Mouse (Mus musculus) Muller cell, postnatal 12 days (primary cell): Measurements from ENCODE around the gene Utp15.
A peak's percentile ranks its signal among the peaks of the same experiment; 100 is the strongest.

Source experiments
- DNase-seq: peaks from one replicate; pipeline ENCODE4 v3.0.0-alpha.2; 2015; ENCODE audit errors: inconsistent ontology term

Gene Utp15

GRCm38 (mm10) chr13:98262636-98263457, at the start of gene Utp15, which contains the start of gene Ankra2:
Utp15 (minus strand) TSS chr13:98263041.
Ankra2 (plus strand) TSS chr13:98263074.
- peak; percentile 99 for DNase-seq

DNA sequence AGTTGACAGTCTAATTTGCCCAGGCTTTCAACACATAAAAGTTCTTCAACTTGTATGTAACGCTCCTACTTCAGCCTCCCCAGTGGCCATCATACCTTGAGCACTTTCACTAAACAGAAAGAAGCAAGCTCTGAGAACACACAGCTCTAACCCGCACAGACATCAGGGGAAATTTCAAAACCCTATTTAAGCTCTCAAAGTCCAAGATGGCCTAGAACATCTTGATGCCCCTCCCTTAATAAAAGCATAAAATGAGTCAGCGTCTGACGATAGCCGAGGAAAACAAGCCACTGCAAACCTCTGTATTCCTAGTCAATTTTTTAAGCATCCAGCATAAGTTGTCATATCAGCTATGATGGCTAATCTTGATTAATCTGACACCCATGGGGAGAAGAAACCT, 48.8 kb upstream of the Utp15 start:
- no peak for DNase-seq

- no peak for DNase-seq
Measured at GRCm38 (mm10) chr13:98308724-98309123, 45.9 kb upstream of the Utp15 start.

- DNase-seq: no peak
Measured at GRCm38 (mm10) chr13:98308004-98308403, 45.2 kb upstream of the Utp15 start.

DNA sequence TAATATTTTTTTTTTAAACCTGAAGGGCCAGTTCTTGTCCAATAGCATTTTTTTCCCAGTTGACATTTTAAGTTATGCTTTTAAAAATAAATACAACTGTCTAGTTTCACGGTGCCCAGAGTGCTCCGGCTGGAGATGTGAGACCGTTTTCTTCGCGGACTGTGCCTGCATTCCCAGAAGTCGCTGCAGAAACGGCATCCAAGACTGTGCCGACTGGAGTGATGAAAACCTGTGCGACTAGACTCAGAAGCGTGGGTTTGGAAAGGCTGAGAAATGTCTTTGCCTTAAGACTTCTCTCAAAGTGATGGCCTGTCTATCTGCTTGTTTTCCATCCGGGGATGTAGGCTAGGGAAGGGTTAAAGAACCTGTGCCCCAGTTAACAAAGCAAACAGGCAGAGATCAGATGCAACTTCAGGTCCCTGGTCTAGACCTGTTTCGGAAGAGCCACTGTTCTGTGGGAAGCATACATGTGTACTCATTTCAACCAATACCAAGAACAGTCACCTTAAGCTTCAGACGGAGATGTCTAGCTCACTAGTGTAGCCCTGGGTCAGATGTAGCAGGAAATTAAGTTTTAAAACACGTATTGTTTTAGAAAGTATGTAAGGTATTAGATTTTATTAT, 44.1 kb upstream of the Utp15 start:
- DNase-seq: no peak

GRCm38 (mm10) chr13:98306393-98306792, 43.6 kb upstream of the Utp15 start:
- no peak for DNase-seq

- no peak for DNase-seq
Measured at GRCm38 (mm10) chr13:98305257-98305656, 42.4 kb upstream of the Utp15 start.

DNA sequence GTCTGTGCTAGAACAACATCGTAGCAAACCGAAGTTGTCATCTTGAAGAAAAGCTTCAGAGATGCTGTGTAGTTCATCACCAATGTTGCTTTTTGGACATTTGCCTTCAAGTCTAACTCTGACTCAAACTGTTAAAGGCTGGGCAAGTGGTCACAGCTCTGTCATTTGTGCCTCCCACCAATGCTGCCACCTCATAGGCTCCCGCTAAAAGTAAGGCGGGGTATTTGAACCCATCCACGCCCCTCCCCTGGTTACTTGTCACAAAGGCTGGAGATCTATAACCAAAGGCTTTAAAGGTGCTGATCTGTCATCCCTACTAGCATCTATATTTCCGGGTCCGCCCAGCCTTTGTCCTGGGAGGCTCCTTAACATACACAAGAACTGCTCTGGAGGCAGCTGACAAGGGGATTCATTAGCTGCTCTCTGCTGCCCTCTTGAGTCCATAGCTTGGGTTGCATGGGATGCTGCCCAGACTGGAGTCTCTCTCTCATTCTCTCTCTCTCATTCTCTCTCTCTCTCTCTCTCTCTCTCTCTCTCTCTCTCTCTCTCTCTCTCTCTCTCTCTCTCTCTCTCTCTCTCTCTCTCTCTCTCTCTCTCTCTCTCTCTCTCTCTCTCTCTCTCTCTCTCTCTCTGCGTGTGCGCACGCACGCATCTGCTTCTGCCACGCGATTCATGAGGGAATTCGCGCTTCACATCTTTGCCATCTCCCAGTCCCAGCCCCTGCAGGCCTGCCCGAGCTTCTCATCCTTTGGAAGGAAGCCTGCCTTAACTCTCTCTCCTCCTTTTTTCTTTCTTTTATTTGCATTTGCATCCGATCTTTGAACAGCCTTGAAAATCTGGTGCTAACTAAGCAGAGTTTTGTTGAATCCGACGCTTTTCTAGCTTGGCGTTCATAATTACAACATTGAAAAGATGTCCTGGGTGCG, 36.3 kb upstream of the Utp15 start:
- DNase-seq: peak; percentile 77

DNA sequence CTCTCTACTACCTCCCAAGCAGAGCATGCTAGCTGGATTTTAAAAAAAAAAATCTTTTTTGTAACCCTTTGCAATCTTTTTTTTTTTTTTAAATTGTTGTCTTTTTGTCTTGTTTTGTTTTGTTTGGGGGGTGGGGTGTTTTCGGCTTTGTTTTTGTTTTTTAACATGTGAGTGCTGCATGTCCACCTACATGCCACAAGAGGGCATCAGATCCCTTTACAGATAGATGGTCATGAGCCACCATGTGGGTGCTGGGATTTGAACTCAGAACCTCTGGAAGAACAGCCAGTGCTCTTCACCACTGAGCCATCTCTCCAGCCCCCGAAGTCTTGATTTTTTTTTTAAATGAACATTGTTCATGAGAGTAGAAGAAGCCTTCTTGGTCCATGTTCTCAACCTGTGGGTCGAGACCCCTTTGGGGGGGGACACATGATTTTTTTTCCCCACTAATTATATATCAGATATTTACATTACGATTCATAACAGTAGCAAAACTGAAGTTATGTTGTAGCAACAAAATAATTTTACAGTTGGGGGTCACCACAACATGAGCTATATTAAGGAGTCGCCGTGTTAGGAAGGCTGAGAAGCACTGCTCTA, 35.1 kb upstream of the Utp15 start:
- DNase-seq: no peak

DNA sequence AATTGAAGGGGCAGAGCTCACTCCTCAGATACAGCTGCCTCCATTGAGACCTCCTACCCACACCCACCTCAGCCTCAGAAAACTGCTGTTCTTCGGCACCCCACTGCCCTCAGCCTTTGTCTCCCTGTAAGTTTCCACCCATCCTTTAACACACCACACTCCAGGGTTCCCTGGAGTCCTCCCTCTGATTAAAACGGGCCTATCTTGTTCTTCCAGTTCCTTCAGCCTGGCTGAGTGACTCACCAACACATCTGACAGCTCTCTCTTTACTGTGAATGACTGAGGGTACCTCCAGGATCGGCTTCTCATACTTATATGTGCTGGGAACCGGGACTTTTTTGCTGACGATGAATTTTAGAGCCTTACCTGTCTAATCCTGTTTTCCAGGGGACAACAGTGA, 33.2 kb upstream of the Utp15 start:
- no peak for DNase-seq

- no peak for DNase-seq
Measured at GRCm38 (mm10) chr13:98291712-98292111, 28.9 kb upstream of the Utp15 start.

DNA sequence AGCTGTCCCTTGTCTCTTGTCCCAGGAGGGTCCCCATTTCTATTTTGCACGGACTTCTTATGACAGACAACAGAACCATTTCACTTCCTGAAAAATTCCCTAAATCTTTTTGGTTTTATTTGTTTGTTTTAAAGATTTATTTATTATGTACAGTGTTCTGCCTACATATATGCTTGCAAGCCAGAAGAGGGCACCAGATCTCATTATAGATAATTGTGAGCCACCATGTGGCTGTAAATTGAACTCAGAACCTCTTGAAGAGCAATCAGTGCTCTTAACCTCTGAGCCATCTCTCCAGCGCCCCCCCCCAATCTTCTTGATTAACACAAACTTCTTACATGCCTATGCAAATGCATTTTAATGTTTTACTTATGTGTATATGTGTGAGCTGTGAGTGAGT, 27.9 kb upstream of the Utp15 start:
- DNase-seq: no peak

- no peak for DNase-seq
Measured at GRCm38 (mm10) chr13:98280990-98281650, 18.3 kb upstream of the Utp15 start.

GRCm38 (mm10) chr13:98279686-98280085, 16.8 kb upstream of the Utp15 start, which contains the start of gene Gm21976:
Gm21976 (plus strand) TSS chr13:98279887.
- no peak for DNase-seq

GRCm38 (mm10) chr13:98277501-98277900, 14.7 kb upstream of the Utp15 start:
- DNase-seq: no peak

DNA sequence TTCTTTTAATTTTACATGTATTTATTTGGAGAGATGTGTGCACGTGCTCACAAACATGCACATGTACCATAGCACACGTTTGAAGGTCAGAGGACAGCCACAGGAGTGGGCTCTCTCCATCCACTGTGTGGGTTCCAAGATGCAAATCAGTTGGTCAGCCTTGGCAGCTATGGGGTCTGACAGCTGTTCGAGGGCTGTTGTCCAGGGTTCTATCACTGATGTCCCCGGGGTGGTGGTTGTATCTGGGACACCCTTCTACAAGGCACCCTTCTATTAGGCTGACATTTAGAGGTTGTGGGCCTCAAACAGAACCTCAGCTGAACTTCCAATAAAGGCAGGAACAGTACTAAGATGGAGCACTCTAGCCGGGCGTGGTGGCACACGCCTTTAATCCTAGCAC, 13.4 kb upstream of the Utp15 start:
- DNase-seq: no peak

DNA sequence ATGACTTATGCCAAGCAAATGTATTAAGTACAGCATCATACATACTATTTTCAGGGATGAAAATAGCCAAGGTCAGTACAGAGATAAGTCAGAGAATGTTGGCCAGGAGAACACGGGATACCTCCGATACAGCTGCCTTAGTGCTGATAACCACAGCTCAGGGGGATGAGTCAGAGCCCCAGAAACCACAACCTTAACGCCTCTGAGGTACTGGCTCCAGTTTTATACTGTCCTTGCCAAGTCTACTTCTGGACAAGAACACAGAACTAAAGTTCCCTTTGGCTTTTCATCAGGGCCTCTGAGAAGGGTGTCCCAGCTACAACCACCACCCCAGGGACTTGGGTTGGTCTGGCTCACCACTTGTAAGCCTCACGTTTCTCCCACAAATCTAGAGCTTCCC, 12.8 kb upstream of the Utp15 start:
- DNase-seq: peak; percentile 63

DNA sequence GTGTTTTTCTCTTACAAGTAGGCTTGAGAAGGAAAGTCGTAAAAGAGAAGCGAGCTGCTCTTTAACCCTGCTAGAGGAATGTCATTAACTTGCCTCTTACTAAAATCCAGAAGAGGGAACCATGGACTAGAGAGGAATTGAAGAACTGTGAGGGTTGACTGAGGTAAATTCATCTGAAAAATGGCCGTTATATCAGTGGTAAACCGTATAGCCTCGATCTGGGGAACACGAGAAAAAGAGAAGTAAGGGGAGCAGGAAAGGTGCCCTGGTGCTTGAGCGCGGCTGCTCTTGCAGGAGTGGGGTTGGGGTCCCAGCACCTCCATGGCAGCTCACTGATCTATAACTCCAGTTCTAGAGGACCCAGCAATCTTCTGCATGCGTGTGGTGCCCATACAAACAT, 11.2 kb upstream of the Utp15 start:
- no peak for DNase-seq

DNA sequence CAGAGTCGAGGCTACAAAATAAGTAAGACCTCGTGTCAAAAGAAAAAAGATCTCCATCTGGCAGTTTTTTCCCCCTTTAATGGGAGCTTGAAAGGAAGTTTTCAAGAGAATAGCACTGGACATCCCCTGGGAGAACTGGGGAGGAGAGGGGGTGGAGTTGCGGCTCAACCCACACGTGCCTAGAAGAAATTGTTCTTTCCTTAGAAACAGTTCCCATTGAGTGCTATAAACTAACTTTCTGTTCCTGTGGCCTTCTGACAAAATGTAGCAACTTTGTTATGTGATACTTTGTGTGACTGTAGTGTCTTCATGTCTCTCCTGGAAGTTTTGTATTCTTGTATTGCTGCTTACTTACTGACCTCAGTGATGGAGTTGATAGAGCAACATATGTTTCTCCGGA, 1.3 kb upstream of the Utp15 start:
- DNase-seq: no peak

- DNase-seq: peak; percentile 39
Measured at GRCm38 (mm10) chr13:98263458-98263987, 682 bp upstream of the Utp15 start.

DNA sequence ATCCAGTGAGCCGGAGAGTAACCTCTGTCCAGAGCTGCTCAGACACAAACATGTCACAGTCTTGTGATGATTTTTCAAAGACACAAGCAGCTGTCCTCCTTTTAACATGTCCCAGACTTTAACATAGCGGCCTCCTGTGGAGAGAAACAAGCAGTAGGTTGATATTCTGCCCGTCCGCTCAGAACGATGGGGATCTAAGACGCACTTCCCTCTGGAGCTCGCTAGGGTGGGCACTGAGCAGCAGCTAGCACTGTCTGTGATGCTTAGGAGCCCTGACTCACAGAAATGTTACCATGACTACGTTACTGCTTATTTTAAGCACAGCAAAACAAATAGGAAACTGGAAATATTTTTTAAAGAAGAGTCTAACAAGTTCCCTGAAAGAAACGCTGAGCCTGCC, 7.9 kb downstream of the Utp15 start:
- no peak for DNase-seq
